24 mouse cellular contexts compared by ENCODE assay signal in genomic region chr17:64749146-64749545, GRCm38 (mm10).
A peak's percentile ranks its signal among the peaks of the same experiment; 100 is the strongest.
DNase-seq lines count a peak whose midpoint lies in the region; ATAC-seq lines count a peak whose summit lies in the region.
"Had no signal": no experiment of that assay in that cellular context is flagged by ENCODE, and none has a peak within 500 bp of the region (broad histone marks: within the 10 kb centered on the region; RNA-seq: fewer than 3 reads in every experiment).

No protein-coding gene starts in this region.

- H3K27me3 ChIP-seq in limb, embryonic 11.5 days (ENCODE audit: control insufficient read depth, insufficient read depth, low read length): no peaks in the 10 kb centered on the region
- H3K27me3 ChIP-seq in limb, embryonic 10.5 days (ENCODE audit: low read depth, poor library complexity, severe bottlenecking): no peaks in the 10 kb centered on the region
- H3K27me3 ChIP-seq: embryonic facial prominence, embryonic 13.5 days; embryonic facial prominence, embryonic 15.5 days; forebrain, embryonic 13.5 days; forebrain, embryonic 15.5 days; Patski had no signal

- H3K9ac ChIP-seq in limb, embryonic 11.5 days (ENCODE audit: low read length): no peak overlapping the region
- H3K9ac ChIP-seq: embryonic facial prominence, embryonic 13.5 days; embryonic facial prominence, embryonic 15.5 days; forebrain, embryonic 13.5 days; forebrain, embryonic 15.5 days; forebrain, postnatal 0 days had no signal

- no peak for ATAC-seq in limb, embryonic 11.5 days (ENCODE audit: insufficient number of reproducible peaks, low FRiP score, low TSS enrichment, low read depth)
- ATAC-seq in erythroid progenitor cell, adult 5-6 weeks (replicated peaks; ENCODE audit: low FRiP score, poor library complexity, severe bottlenecking): no peak
- ATAC-seq: activated CD4-positive, CD25-positive, alpha-beta regulatory T cell, adult 4 months; forebrain, embryonic 13.5 days; forebrain, embryonic 15.5 days; forebrain, postnatal 0 days; Patski had no signal

- no peak overlapping the region for H3K4me2 ChIP-seq in limb, embryonic 11.5 days (ENCODE audit: low read depth, severe bottlenecking)
- H3K4me2 ChIP-seq: embryonic facial prominence, embryonic 13.5 days; embryonic facial prominence, embryonic 15.5 days; forebrain, embryonic 13.5 days; forebrain, embryonic 15.5 days had no signal

- no peaks in the 10 kb centered on the region for H3K4me1 ChIP-seq in limb, embryonic 11.5 days (ENCODE audit: control insufficient read depth, insufficient read depth, low read length)
- no peaks in the 10 kb centered on the region for H3K4me1 ChIP-seq in limb, embryonic 10.5 days
- H3K4me1 ChIP-seq: embryonic facial prominence, embryonic 15.5 days; forebrain, embryonic 13.5 days; forebrain, embryonic 15.5 days had no signal

- H3K4me3 ChIP-seq in limb, embryonic 11.5 days (ENCODE audit: low read depth, low read length): no peak overlapping the region
- H3K4me3 ChIP-seq in limb, embryonic 10.5 days: no peak overlapping the region
- H3K4me3 ChIP-seq: embryonic facial prominence, embryonic 13.5 days; embryonic facial prominence, embryonic 15.5 days; erythroblast, embryonic 14.5 days; forebrain, embryonic 13.5 days; forebrain, embryonic 15.5 days had no signal

- no peaks in the 10 kb centered on the region for H3K9me3 ChIP-seq in limb, embryonic 11.5 days (ENCODE audit: control insufficient read depth, low read length)
- H3K9me3 ChIP-seq in limb, embryonic 10.5 days (replicated peaks): no peaks in the 10 kb centered on the region
- H3K9me3 ChIP-seq: embryonic facial prominence, embryonic 15.5 days; forebrain, embryonic 15.5 days had no signal

- peak; percentile 2 for DNase-seq in limb, embryonic 11.5 days (ENCODE audit: low spot score)
- DNase-seq in limb, embryonic 10.5 days (ENCODE audit: low spot score): no peak
- DNase-seq in ES-CJ7 (ENCODE audit: low read depth, low spot score) (peak; percentile 22), R1 (ENCODE audit: low read depth, low spot score) (peak; percentile 82)
- no peak for DNase-seq in layer of hippocampus, adult 9-11 months
- DNase-seq: adrenal gland, adult 8-10 months; adrenal gland, postnatal 14 days; adrenal gland, postnatal 36 days; cerebellum, adult 11-12 months; cerebellum, adult 2 months; cerebellum, adult 9-10 months; cerebellum, postnatal 10 days; cerebellum, postnatal 25 days; embryo, embryonic 11 days; forebrain, postnatal 0 days had no signal

- H3K36me3 ChIP-seq in limb, embryonic 11.5 days (ENCODE audit: control insufficient read depth, insufficient read depth, low read length): peaks cover 7% of the 10 kb centered on the region; the same call in 1 of the 2 replicates
- peaks cover 24% of the 10 kb centered on the region for H3K36me3 ChIP-seq in limb, embryonic 10.5 days
- H3K36me3 ChIP-seq: forebrain, embryonic 15.5 days; G1E had no signal

- WGBS in limb, embryonic 11.5 days: 72% methylated on average over 1 of the region's 1 CpGs
- WGBS in limb, embryonic 10.5 days: 82% methylated on average over 1 of the region's 1 CpGs

- H3K27ac ChIP-seq in limb, embryonic 11.5 days (replicated peaks; ENCODE audit: low read depth, low read length): no peak overlapping the region
- H3K27ac ChIP-seq in limb, embryonic 10.5 days: no peak overlapping the region
- H3K27ac ChIP-seq: embryonic facial prominence, embryonic 13.5 days; embryonic facial prominence, embryonic 15.5 days; forebrain, embryonic 13.5 days; forebrain, embryonic 15.5 days had no signal

Comparison
In these comparisons a context has a peak if more than half of its experiments do, and no peak if none do; other contexts are left out.
1. DNase-seq: peak in limb, embryonic 11.5 days (single experiment), ES-CJ7 (single experiment) and R1 (single experiment); none in limb, embryonic 10.5 days (single experiment) and layer of hippocampus, adult 9-11 months (single experiment).